Mouse (Mus musculus) hindbrain, postnatal 0 days (tissue): ENCODE measurements at regions not wholly inside any gene's neighbourhood (a gene's known extent, or its start where the extent isn't known, plus 50 kb on each side); places are given as distances from the start of the nearest gene placed in this dataset.

Experiments
- ATAC-seq: fragments of 200-750 bp; cut with Nextera tagmentation; 2 replicates; pipeline ENCODE4 v1.8.0; 2017; ENCODE audit warnings: mild to moderate bottlenecking, moderate TSS enrichment, moderate library complexity
- DNase-seq: peaks from one replicate; pipeline ENCODE4 v3.0.0-alpha.2; 2015; ENCODE audit warnings: low spot score
- H3K27ac ChIP-seq: fragments of 300-500 bp; sonication (generic); 2 replicates; pipeline ENCODE4 v1.5.1; 2014; ENCODE audit warnings: mild to moderate bottlenecking
- H3K27me3 ChIP-seq: fragments of 300-500 bp; sonication (generic); 2 replicates; pipeline ENCODE4 v1.6.1; 2014; ENCODE audit warnings: low read length, mixed read lengths; ENCODE audit not compliant: insufficient read depth
- H3K36me3 ChIP-seq: fragments of 300-500 bp; sonication (generic); 2 replicates; pipeline ENCODE4 v1.6.1; 2014; ENCODE audit warnings: low read length, mixed read lengths; ENCODE audit not compliant: insufficient read depth
- H3K4me1 ChIP-seq: fragments of 300-500 bp; sonication (generic); 2 replicates; pipeline ENCODE4 v1.6.1; 2014; ENCODE audit warnings: antibody characterized with exemption, low read length, mixed read lengths; ENCODE audit not compliant: insufficient read depth
- H3K4me2 ChIP-seq: fragments of 300-500 bp; sonication (generic); 2 replicates; pipeline ENCODE4 v1.6.1; 2014; ENCODE audit warnings: low read depth, mild to moderate bottlenecking, low read length, moderate library complexity, mixed read lengths
- H3K4me3 ChIP-seq: fragments of 300-500 bp; sonication (generic); 2 replicates; pipeline ENCODE4 v1.5.1; 2014; ENCODE audit warnings: low read length
- H3K9ac ChIP-seq: fragments of 300-500 bp; sonication (generic); replicated peaks from 2 replicates; pipeline ENCODE4 v1.6.1; 2014; ENCODE audit warnings: mild to moderate bottlenecking, low read length, moderate library complexity, mixed read lengths
- H3K9me3 ChIP-seq: fragments of 300-500 bp; sonication (generic); 2 replicates; pipeline ENCODE4 v1.6.1; 2016; ENCODE audit warnings: low read length, mixed read lengths
- CTCF ChIP-seq: IDR thresholded peaks from 2 replicates; pipeline ENCODE4 v1.5.1; 2016; ENCODE audit warnings: antibody characterized with exemption, control low read depth, low read depth
- WGBS: fragments of 180-500 bp; shearing (Covaris S2); extraction: QIAGEN DNeasy Blood & Tissue Kit; methylation state at CpG from one replicate; pipeline ENCODE4 v1.1.7; 2014; 5-methylcytosine and 5-hydroxymethylcytosine counted together

- H3K4me2 ChIP-seq = no peak overlapping the region
- no peaks in the 10 kb centered on the region for H3K27me3 ChIP-seq
- no peak overlapping the region for H3K4me3 ChIP-seq
- DNase-seq = no peak
- no peak overlapping the region for H3K9ac ChIP-seq
- 95% methylated on average over 10 of the region's 10 CpGs for WGBS
- no peaks in the 10 kb centered on the region for H3K9me3 ChIP-seq
- no peaks in the 10 kb centered on the region for H3K36me3 ChIP-seq
- ATAC-seq = no peak
- H3K4me1 ChIP-seq = no peaks in the 10 kb centered on the region
- no peak for TF ChIP-seq CTCF
- no peak overlapping the region for H3K27ac ChIP-seq
Measured at GRCm38 (mm10) chr9:59086556-59087102, 50.4 kb upstream of the Neo1 start.
